Mouse (Mus musculus) heart, postnatal 10 days (tissue): ENCODE data around the gene Dedd2. TPM values are rescaled to one million over a fixed set of nuclear protein-coding genes. Genes with fewer than 3 reads are reported as not detected.

Source experiments
- DNase-seq, 2 experiments: peaks; one replicate each; pipeline ENCODE4 v3.0.0; 2021
- intact Hi-C: fragments of 180-260 bp; cut with DNase I; formaldehyde crosslinking; loops from one replicate; pipeline ENCODE4 v1.15.1; 2025
- total RNA-seq, 2 experiments: library from RNA; stranded (reverse); gene quantifications; 2 replicates each; pipeline ENCODE4 v1.2.3; 2021

Dedd2 gene
- total RNA-seq, 2 experiments from 2014 or later: 14.2 TPM

- DNase-seq: peak; percentile 86 to 92
- intact Hi-C loops: loop anchor here (1.0 to 5.0 kb wide), 3 partner anchors 55 to 161 kb away; no protein-coding TSS in a partner anchor
Measured at GRCm38 (mm10) chr7:25187662-25188650, 32.5 kb downstream of the Dedd2 start.

GRCm38 (mm10) chr7:25184091-25184490 lies 36.3 kb downstream of the Dedd2 start:
- intact Hi-C loops: no loop called here
- DNase-seq: no peak

- no peak for DNase-seq
- intact Hi-C loops: no loop called here
Measured at GRCm38 (mm10) chr7:25181814-25182213, 38.6 kb downstream of the Dedd2 start.

GRCm38 (mm10) chr7:25181331-25181790 lies 39.1 kb downstream of the Dedd2 start:
- intact Hi-C loops: no loop called here
- DNase-seq: peak; percentile 18 to 53

GRCm38 (mm10) chr7:25180512-25180911 lies 39.9 kb downstream of the Dedd2 start:
- DNase-seq: no peak
- intact Hi-C loops: no loop called here

- intact Hi-C loops: no loop called here
- peak; percentile 65 to 68 for DNase-seq
Measured at GRCm38 (mm10) chr7:25179606-25180161, 40.7 kb downstream of the Dedd2 start, which contains the start of gene Pou2f2. Gene Pou2f2, minus strand, starts transcription at chr7:25179726.

- DNase-seq: no peak
- intact Hi-C loops: no loop called here
Measured at GRCm38 (mm10) chr7:25178787-25179605, 41.4 kb downstream of the Dedd2 start.

GRCm38 (mm10) chr7:25178317-25178716 lies 42.1 kb downstream of the Dedd2 start:
- intact Hi-C loops: no loop called here

GRCm38 (mm10) chr7:25174343-25174742 lies 46.1 kb downstream of the Dedd2 start:
- intact Hi-C loops: no loop called here
- no peak for DNase-seq

More at GRCm38 (mm10) chr7:25178317-25178716, 42.1 kb downstream of the Dedd2 start:
- no peak for DNase-seq

- DNase-seq: no peak
- intact Hi-C loops: no loop called here
Measured at GRCm38 (mm10) chr7:25172669-25173068, 47.7 kb downstream of the Dedd2 start.

- intact Hi-C loops: no loop called here
- DNase-seq: no peak
Measured at GRCm38 (mm10) chr7:25170583-25170982, 49.8 kb downstream of the Dedd2 start.

GRCm38 (mm10) chr7:25166106-25166505 lies 54.3 kb downstream of the Dedd2 start:
- intact Hi-C loops: no loop called here
- DNase-seq: no peak

- DNase-seq: no peak
- intact Hi-C loops: loop anchor here (1.0 kb wide), 1 partner anchor 34 kb away; no protein-coding TSS in a partner anchor
Measured at GRCm38 (mm10) chr7:25156158-25156648, 64.2 kb downstream of the Dedd2 start.

- intact Hi-C loops: loop anchor here (1.0 kb wide), 1 partner anchor 33 kb away; no protein-coding TSS in a partner anchor
- no peak for DNase-seq
Measured at GRCm38 (mm10) chr7:25155469-25156157, 64.8 kb downstream of the Dedd2 start.

GRCm38 (mm10) chr7:25154648-25155047 lies 65.8 kb downstream of the Dedd2 start:
- DNase-seq: no peak
- intact Hi-C loops: no loop called here

- intact Hi-C loops: no loop called here
- no peak for DNase-seq
Measured at GRCm38 (mm10) chr7:25153841-25154240, 66.6 kb downstream of the Dedd2 start.

- DNase-seq: no peak
- intact Hi-C loops: no loop called here
Measured at GRCm38 (mm10) chr7:25151916-25152556, 68.4 kb downstream of the Dedd2 start.

GRCm38 (mm10) chr7:25151009-25151408 lies 69.4 kb downstream of the Dedd2 start:
- intact Hi-C loops: no loop called here
- DNase-seq: no peak

GRCm38 (mm10) chr7:25150151-25150663 lies 70.2 kb downstream of the Dedd2 start:
- intact Hi-C loops: no loop called here
- no peak for DNase-seq
